Mouse (Mus musculus): ENCODE results near the gene Epb41. TPM values are rescaled to one million over a fixed set of nuclear protein-coding genes. Genes with fewer than 3 reads are reported as not detected.

Gene Epb41
- polyA plus RNA-seq, 2 experiments = 113 to 153 TPM

- peak overlapping the region; percentile 88 to 94 for H3K4me3 ChIP-seq (ENCODE audit: insufficient read depth in 1 of 2, low read depth in 2 of 2, low read length in 2 of 2)
- no peak for DNase-seq (ENCODE audit: low read depth in 3 of 3, low spot score in 3 of 3)
- H3K4me1 ChIP-seq (replicated peaks; ENCODE audit: control insufficient read depth in 2 of 2, insufficient read depth in 2 of 2, low read length in 1 of 2) = peaks cover 67 to 74% of the 10 kb centered on the region in 2 experiments
- ATAC-seq (ENCODE audit: insufficient read depth) = no peak
- TF ChIP-seq EP300 (IDR thresholded peaks at IDR 0.05; ENCODE audit: low read depth) (no peak), CTCF (IDR thresholded peaks at IDR 0.05; ENCODE audit: low read depth) (no peak)
- H3K9me3 ChIP-seq (ENCODE audit: control insufficient read depth, low read length) = no peaks in the 10 kb centered on the region
- peak overlapping the region; percentile 98 for H3K9ac ChIP-seq (replicated peaks)
- peak overlapping the region; percentile 94 for H3K27ac ChIP-seq
- H3K27me3 ChIP-seq (ENCODE audit: control insufficient read depth, insufficient read depth, low read length) = no peaks in the 10 kb centered on the region
- H3K36me3 ChIP-seq (replicated peaks; ENCODE audit: control insufficient read depth, insufficient read depth, low read depth) = peaks cover 59% of the 10 kb centered on the region
- WGBS (ENCODE audit: insufficient replicate concordance) = 75% methylated on average over 3 of the region's 3 CpGs
- H3K4me2 ChIP-seq (ENCODE audit: low read depth) = peak overlapping the region; percentile 100
Measured at GRCm38 (mm10) chr4:132072156-132072555, 3.0 kb downstream of the Epb41 start.

- DNase-seq (ENCODE audit: low read depth in 3 of 3, low spot score in 3 of 3) = no peak
- ATAC-seq (ENCODE audit: insufficient read depth) = no peak
- Histone ChIP-seq H3K36me3 (replicated peaks; ENCODE audit: control insufficient read depth, insufficient read depth, low read depth) (peaks cover 64% of the 10 kb centered on the region), H3K9me3 (ENCODE audit: control insufficient read depth, low read length) (no peaks in the 10 kb centered on the region), H3K9ac (replicated peaks) (peak overlapping the region; percentile 98), H3K4me3 (ENCODE audit: insufficient read depth in 1 of 2, low read depth in 2 of 2, low read length in 2 of 2) (peak overlapping the region; percentile 88 to 94), H3K27ac (peak overlapping the region; percentile 94), H3K4me1 (replicated peaks; ENCODE audit: control insufficient read depth in 2 of 2, insufficient read depth in 2 of 2, low read length in 1 of 2) (peaks cover 69 to 76% of the 10 kb centered on the region in 2 experiments), H3K27me3 (ENCODE audit: control insufficient read depth, insufficient read depth, low read length) (no peaks in the 10 kb centered on the region), H3K4me2 (ENCODE audit: low read depth) (peak overlapping the region; percentile 100)
- WGBS (ENCODE audit: insufficient replicate concordance) = 88% methylated on average over 2 of the region's 2 CpGs
- TF ChIP-seq EP300 (IDR thresholded peaks at IDR 0.05; ENCODE audit: low read depth) = no peak
- TF ChIP-seq CTCF (IDR thresholded peaks at IDR 0.05; ENCODE audit: low read depth) = no peak
Measured at GRCm38 (mm10) chr4:132071674-132072073, 3.4 kb downstream of the Epb41 start.

GRCm38 (mm10) chr4:132067938-132068235, 7.2 kb downstream of the Epb41 start:
- TF ChIP-seq EP300 (IDR thresholded peaks at IDR 0.05; ENCODE audit: low read depth) = no peak
- no peak for TF ChIP-seq CTCF (IDR thresholded peaks at IDR 0.05; ENCODE audit: low read depth)
- Histone ChIP-seq H3K27ac (peak overlapping the region; percentile 77), H3K4me3 (ENCODE audit: insufficient read depth in 1 of 2, low read depth in 2 of 2, low read length in 2 of 2) (peak overlapping the region; percentile 24 to 42), H3K9me3 (ENCODE audit: control insufficient read depth, low read length) (no peaks in the 10 kb centered on the region), H3K36me3 (replicated peaks; ENCODE audit: control insufficient read depth, insufficient read depth, low read depth) (peaks cover 91% of the 10 kb centered on the region), H3K4me2 (ENCODE audit: low read depth) (peak overlapping the region; percentile 100), H3K27me3 (ENCODE audit: control insufficient read depth, insufficient read depth, low read length) (no peaks in the 10 kb centered on the region), H3K4me1 (replicated peaks; ENCODE audit: control insufficient read depth in 2 of 2, insufficient read depth in 2 of 2, low read length in 1 of 2) (peaks cover 90 to 93% of the 10 kb centered on the region in 2 experiments), H3K9ac (replicated peaks) (peak overlapping the region; percentile 62)
- 68% methylated on average over 2 of the region's 2 CpGs for WGBS (ENCODE audit: insufficient replicate concordance)
- DNase-seq (ENCODE audit: low read depth in 3 of 3, low spot score in 3 of 3) (no peak), ATAC-seq (ENCODE audit: insufficient read depth) (no peak)

GRCm38 (mm10) chr4:132067112-132067937, 7.8 kb downstream of the Epb41 start:
- H3K27me3 ChIP-seq (ENCODE audit: control insufficient read depth, insufficient read depth, low read length) = no peaks in the 10 kb centered on the region
- peak; percentile 69 for ATAC-seq (ENCODE audit: insufficient read depth)
- H3K27ac ChIP-seq = peak overlapping the region; percentile 77
- peak overlapping the region; percentile 24 to 42 for H3K4me3 ChIP-seq (ENCODE audit: insufficient read depth in 1 of 2, low read depth in 2 of 2, low read length in 2 of 2)
- H3K4me2 ChIP-seq (ENCODE audit: low read depth) = peak overlapping the region; percentile 100
- peaks cover 90 to 93% of the 10 kb centered on the region in 2 experiments for H3K4me1 ChIP-seq (replicated peaks; ENCODE audit: control insufficient read depth in 2 of 2, insufficient read depth in 2 of 2, low read length in 1 of 2)
- DNase-seq (ENCODE audit: low read depth in 3 of 3, low spot score in 3 of 3) = no peak
- H3K9ac ChIP-seq (replicated peaks) = peak overlapping the region; percentile 62
- peaks cover 90% of the 10 kb centered on the region for H3K36me3 ChIP-seq (replicated peaks; ENCODE audit: control insufficient read depth, insufficient read depth, low read depth)
- no peaks in the 10 kb centered on the region for H3K9me3 ChIP-seq (ENCODE audit: control insufficient read depth, low read length)
- TF ChIP-seq EP300 (IDR thresholded peaks at IDR 0.05; ENCODE audit: low read depth) (peak; percentile 39; the same call in 1 of the 2 replicates), CTCF (IDR thresholded peaks at IDR 0.05; ENCODE audit: low read depth) (no peak)
- 60% methylated on average over 14 of the region's 14 CpGs for WGBS (ENCODE audit: insufficient replicate concordance)

GRCm38 (mm10) chr4:132066101-132066773, 8.9 kb downstream of the Epb41 start:
- Histone ChIP-seq H3K27me3 (ENCODE audit: control insufficient read depth, insufficient read depth, low read length) (no peaks in the 10 kb centered on the region), H3K36me3 (replicated peaks; ENCODE audit: control insufficient read depth, insufficient read depth, low read depth) (peaks cover 86% of the 10 kb centered on the region), H3K4me1 (replicated peaks; ENCODE audit: control insufficient read depth in 2 of 2, insufficient read depth in 2 of 2, low read length in 1 of 2) (peaks cover 90 to 94% of the 10 kb centered on the region in 2 experiments), H3K9me3 (ENCODE audit: control insufficient read depth, low read length) (no peaks in the 10 kb centered on the region), H3K4me3 (ENCODE audit: insufficient read depth in 1 of 2, low read depth in 2 of 2, low read length in 2 of 2) (peak overlapping the region; percentile 28 to 42; a peak in 2 of 4 replicates), H3K9ac (replicated peaks) (peak overlapping the region; percentile 53), H3K4me2 (ENCODE audit: low read depth) (peak overlapping the region; percentile 100), H3K27ac (peak overlapping the region; percentile 77)
- WGBS (ENCODE audit: insufficient replicate concordance) = 67% methylated on average over 10 of the region's 10 CpGs
- no peak for DNase-seq (ENCODE audit: low read depth in 3 of 3, low spot score in 3 of 3)
- no peak for TF ChIP-seq CTCF (IDR thresholded peaks at IDR 0.05; ENCODE audit: low read depth)
- no peak for TF ChIP-seq EP300 (IDR thresholded peaks at IDR 0.05; ENCODE audit: low read depth)
- no peak for ATAC-seq (ENCODE audit: insufficient read depth)
